Mouse (Mus musculus) heart, embryonic 13.5 days (tissue): ENCODE data around the gene Clmn. TPM values are rescaled to one million over a fixed set of nuclear protein-coding genes. Genes with fewer than 3 reads are reported as not detected.

ENCODE experiments used
- ATAC-seq: fragments of 200-750 bp; cut with Nextera tagmentation; 2 replicates; pipeline ENCODE4 v1.8.0; 2017; ENCODE audit warnings: moderate TSS enrichment; ENCODE audit not compliant: insufficient number of reproducible peaks, low FRiP score, low TSS enrichment; ENCODE audit errors: extremely low read depth
- H3K27ac ChIP-seq: fragments of 300-500 bp; sonication (generic); replicated peaks from 2 replicates; pipeline ENCODE4 v1.5.1; 2015; ENCODE audit warnings: moderate library complexity, mild to moderate bottlenecking, inconsistent platforms
- H3K27me3 ChIP-seq: fragments of 300-500 bp; sonication (generic); replicated peaks from 2 replicates; pipeline ENCODE4 v1.6.1; 2015; ENCODE audit warnings: mild to moderate bottlenecking, inconsistent platforms
- H3K36me3 ChIP-seq: fragments of 300-500 bp; sonication (generic); 2 replicates; pipeline ENCODE4 v1.6.1; 2015; ENCODE audit warnings: mild to moderate bottlenecking, inconsistent platforms
- H3K4me1 ChIP-seq: fragments of 300-500 bp; sonication (generic); 2 replicates; pipeline ENCODE4 v1.6.1; 2015; ENCODE audit warnings: inconsistent platforms
- H3K4me2 ChIP-seq: fragments of 300-500 bp; sonication (generic); 2 replicates; pipeline ENCODE4 v1.6.1; 2015; ENCODE audit warnings: inconsistent platforms, mild to moderate bottlenecking, moderate library complexity
- H3K4me3 ChIP-seq: fragments of 300-500 bp; sonication (generic); 2 replicates; pipeline ENCODE4 v1.5.1; 2015; ENCODE audit warnings: moderate library complexity, mild to moderate bottlenecking, inconsistent platforms
- H3K9ac ChIP-seq: fragments of 300-500 bp; sonication (generic); 2 replicates; pipeline ENCODE4 v1.6.1; 2015; ENCODE audit warnings: inconsistent platforms, mild to moderate bottlenecking, moderate library complexity
- H3K9me3 ChIP-seq: fragments of 300-500 bp; sonication (generic); 2 replicates; pipeline ENCODE4 v1.6.1; 2016; ENCODE audit warnings: inconsistent platforms
- WGBS: fragments of 180-500 bp; shearing (Covaris S2); methylation state at CpG from one replicate; pipeline ENCODE4 v1.1.7; 2015; ENCODE audit warnings: mixed read lengths; 5-methylcytosine and 5-hydroxymethylcytosine counted together
- polyA plus RNA-seq: library from polyadenylated mRNA; unstranded; fragments of >200 nt; fragmentation: Nextera tagmentation; extraction: Ambion mirVana; gene quantifications from 2 replicates; pipeline ENCODE4 v1.2.1, GENCODE M21; 2015

The Clmn gene
- polyA plus RNA-seq, 1 experiment from 2014 or later = 0.66 TPM

DNA sequence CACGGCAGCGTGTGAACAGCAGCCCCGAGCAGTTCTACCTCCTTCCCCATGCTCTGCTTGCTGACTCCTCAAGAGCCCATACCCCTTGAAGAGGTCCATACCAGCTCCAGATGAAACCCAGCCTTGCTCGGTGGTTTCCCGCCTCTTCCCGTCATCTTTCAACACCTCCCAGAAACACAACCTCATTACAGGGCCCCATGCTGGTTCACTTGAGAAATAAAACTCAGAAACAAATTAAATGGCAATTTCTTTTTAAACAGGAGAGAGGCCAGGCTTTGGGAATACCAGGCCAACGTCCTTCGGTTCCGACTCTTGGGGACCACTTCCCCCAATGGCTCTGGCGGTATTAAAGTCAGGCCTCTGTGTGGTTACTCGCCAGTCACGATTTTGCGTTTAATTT lies 51.1 kb downstream of the Clmn start:
- Histone ChIP-seq H3K9ac (no peak overlapping the region), H3K4me3 (no peak overlapping the region), H3K4me2 (no peak overlapping the region), H3K9me3 (no peaks in the 10 kb centered on the region), H3K27ac (no peak overlapping the region), H3K27me3 (no peaks in the 10 kb centered on the region), H3K4me1 (peaks cover 30% of the 10 kb centered on the region), H3K36me3 (no peaks in the 10 kb centered on the region)
- ATAC-seq = no peak
- 79% methylated on average over 13 of the region's 13 CpGs for WGBS

DNA sequence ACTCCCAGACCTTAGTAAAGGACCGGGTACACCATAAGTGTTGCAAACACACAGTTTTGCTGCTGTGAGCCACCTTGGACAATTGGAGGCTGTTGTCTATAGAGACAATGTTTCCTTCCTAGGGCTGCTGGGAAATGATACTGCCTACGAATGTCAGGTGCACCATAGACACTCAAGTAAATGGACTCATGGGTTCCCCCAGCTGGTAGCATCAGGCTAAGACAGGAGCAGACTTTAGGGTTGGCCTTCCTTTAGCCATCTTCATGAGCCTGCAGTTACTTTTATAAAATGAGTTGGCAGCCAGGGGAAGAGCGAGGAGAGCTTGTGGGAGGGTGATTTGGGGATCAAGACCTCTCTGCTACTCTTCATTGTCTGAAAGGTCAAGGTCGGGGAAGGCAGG lies 52.2 kb downstream of the Clmn start:
- H3K9ac ChIP-seq = no peak overlapping the region
- WGBS = 69% methylated on average over 4 of the region's 4 CpGs
- H3K4me3 ChIP-seq = no peak overlapping the region
- no peak for ATAC-seq
- no peak overlapping the region for H3K27ac ChIP-seq
- H3K36me3 ChIP-seq = no peaks in the 10 kb centered on the region
- peaks cover 29% of the 10 kb centered on the region for H3K4me1 ChIP-seq
- H3K27me3 ChIP-seq = no peaks in the 10 kb centered on the region
- H3K4me2 ChIP-seq = no peak overlapping the region
- no peaks in the 10 kb centered on the region for H3K9me3 ChIP-seq

DNA sequence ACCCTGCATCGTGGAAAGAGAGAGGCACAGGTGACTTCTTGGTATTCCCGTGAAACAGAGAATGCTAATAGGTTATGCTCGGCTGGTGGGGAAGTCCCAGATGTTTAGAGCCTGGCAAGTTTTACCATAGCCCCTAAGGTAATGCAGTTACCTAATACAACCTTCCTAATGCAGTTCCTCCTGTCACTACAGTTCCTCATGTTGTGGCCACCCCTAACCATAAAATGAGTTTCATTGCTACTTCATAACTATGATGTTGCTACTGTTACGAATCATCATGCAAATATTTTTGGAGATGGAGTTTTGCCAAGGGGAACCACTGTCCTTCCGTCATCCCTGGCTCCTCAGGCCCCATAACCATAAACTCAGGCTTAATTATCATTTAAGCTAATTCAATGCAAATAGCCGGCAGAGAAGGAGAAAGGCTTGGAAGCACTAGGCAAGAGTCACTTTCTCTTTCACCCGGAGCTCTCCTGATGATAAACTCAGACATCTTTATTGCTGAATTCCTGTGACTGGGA lies 53.9 kb downstream of the Clmn start:
- ATAC-seq = no peak
- no peak overlapping the region for H3K4me2 ChIP-seq
- 62% methylated on average over 7 of the region's 7 CpGs for WGBS
- H3K9me3 ChIP-seq = no peaks in the 10 kb centered on the region
- no peak overlapping the region for H3K9ac ChIP-seq
- H3K27me3 ChIP-seq = no peaks in the 10 kb centered on the region
- H3K4me1 ChIP-seq = peaks cover 15% of the 10 kb centered on the region
- H3K36me3 ChIP-seq = no peaks in the 10 kb centered on the region
- no peak overlapping the region for H3K27ac ChIP-seq
- no peak overlapping the region for H3K4me3 ChIP-seq

DNA sequence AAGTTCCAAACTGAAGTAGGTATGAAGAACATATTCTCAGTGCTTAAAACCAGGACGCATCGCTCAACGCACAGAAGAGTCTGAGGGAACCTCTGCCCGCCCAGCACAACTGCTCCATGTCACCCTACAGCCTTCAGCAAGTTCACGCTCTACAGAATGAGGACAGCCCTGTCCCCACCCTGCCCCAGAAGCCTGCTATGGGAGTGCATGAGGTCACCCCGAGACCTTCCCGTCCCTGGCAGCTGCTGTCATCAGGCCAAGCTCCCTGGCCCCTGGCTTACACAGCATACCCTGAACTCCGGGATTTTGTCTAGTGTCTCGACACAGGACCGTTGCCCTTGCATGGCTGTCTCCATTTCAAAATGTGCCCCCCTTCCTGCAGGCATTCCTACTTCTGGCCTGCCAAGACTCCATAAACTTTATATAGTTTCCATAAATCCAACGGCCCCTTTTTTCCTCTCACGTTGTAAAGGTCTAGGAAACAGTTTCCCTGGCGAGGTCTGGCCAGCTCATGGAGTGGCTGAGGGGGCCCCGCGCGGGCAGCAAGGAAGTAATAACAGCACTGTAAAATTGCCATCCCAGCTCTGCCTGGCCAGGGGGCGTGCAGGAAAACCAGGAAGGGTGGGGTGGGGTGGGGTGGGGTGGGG lies 56.3 kb downstream of the Clmn start:
- Histone ChIP-seq H3K4me2 (peak overlapping the region; percentile 32), H3K4me1 (peaks cover 15% of the 10 kb centered on the region), H3K9ac (peak overlapping the region; percentile 28; the same call in 1 of the 2 replicates), H3K27me3 (no peaks in the 10 kb centered on the region), H3K27ac (no peak overlapping the region), H3K36me3 (no peaks in the 10 kb centered on the region), H3K4me3 (no peak overlapping the region), H3K9me3 (no peaks in the 10 kb centered on the region)
- ATAC-seq = no peak; the same call in 1 of the 2 replicates
- WGBS = 49% methylated on average over 17 of the region's 17 CpGs

DNA sequence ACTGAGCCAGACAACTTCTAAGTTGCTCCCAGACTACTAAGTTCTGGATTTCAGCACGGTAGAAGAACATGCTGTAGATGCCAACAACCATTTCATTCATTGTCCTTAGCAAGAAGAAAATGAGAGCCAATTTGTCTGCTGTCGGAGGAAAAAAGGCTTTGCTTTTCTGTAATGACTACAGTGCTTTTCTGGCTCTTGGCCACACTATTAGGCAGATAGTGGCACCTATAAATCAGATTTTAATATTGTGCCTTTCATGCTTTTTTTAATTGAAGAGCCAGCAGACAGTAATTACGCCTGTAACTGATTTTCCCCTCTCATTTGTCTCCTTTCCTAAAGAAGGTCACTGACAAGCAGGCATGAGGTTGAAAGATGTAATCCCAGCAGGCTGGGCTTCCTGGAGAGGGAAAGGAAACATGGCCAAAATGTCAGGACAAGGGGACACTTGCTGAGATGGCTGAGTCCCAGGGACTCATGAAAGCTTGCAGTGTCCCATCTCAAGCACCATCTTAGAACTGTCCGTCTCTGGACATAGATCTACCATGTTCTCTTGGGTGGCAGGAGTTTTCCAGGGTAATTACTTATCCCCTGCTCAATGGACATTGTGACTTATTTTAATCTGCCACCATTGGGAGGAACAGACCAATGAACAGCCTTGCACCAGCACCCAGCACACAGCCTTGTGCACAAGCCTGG lies 58.0 kb downstream of the Clmn start:
- no peak for ATAC-seq
- H3K4me1 ChIP-seq = peaks cover 15% of the 10 kb centered on the region
- no peak overlapping the region for H3K9ac ChIP-seq
- WGBS = 75% methylated on average over 4 of the region's 4 CpGs
- H3K27ac ChIP-seq = no peak overlapping the region
- H3K4me3 ChIP-seq = no peak overlapping the region
- no peaks in the 10 kb centered on the region for H3K36me3 ChIP-seq
- no peak overlapping the region for H3K4me2 ChIP-seq
- H3K9me3 ChIP-seq = no peaks in the 10 kb centered on the region
- peaks cover 4% of the 10 kb centered on the region; the same call in 1 of the 2 replicates for H3K27me3 ChIP-seq

DNA sequence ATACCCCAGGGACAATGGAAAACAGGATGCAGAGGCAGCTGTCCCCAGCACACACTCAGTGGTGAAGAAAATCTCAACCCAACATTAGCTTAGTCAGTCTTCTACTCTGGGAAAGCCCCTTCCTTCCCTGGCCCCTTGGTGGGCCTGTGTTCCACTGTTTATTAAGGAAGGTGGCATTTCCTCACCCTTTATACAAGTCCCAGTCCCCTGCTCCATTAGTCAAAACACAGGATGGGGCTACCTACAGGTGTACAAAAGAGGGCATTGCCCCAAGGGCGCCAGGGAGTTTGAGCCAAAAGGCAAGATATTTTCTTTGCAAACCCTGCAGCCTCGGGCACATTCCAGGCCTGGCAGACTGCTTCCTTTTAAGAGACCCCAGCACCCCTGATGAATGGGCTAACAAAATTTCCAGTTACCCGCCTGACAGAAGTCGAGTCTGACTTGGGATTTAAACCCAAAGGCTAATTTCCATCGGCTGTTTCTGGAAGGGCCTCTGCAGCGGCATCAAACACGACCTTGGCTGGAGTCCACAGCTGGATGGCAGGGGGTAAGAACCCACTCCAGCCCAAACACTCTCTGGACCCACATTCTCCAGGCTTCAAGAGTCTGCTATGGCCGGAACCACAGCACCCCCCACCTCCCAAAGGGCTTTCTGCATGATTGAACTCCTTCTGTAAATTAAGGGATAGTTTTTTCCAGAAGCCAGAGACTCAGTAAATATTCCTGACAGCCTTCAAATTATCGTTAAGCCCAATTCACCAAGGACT lies 63.2 kb downstream of the Clmn start:
- no peak for ATAC-seq
- Histone ChIP-seq H3K27ac (no peak overlapping the region), H3K27me3 (peaks cover 4% of the 10 kb centered on the region; the same call in 1 of the 2 replicates), H3K4me3 (no peak overlapping the region), H3K9ac (no peak overlapping the region), H3K36me3 (peaks cover 15% of the 10 kb centered on the region), H3K4me1 (no peaks in the 10 kb centered on the region), H3K9me3 (peaks cover 20% of the 10 kb centered on the region), H3K4me2 (no peak overlapping the region)
- 66% methylated on average over 9 of the region's 9 CpGs for WGBS

DNA sequence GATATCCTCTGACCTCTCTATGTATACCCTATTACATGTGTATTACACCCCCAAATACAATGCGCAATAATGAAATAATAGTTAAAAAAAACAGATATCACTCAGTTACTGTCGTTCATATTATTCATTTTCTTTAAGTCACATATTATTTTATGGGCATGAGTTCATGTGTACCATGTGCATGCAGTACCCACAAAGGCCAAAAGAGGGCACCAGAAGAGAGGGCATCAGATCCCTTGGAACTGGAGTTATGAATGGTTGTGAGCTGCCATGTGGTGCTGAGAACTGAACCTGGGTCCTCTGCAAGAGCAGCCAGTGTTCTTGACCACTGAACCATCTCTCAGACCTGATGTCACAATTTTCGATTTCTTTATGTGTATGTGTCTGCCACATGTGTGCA lies 65.5 kb downstream of the Clmn start:
- Histone ChIP-seq H3K4me3 (no peak overlapping the region), H3K27ac (no peak overlapping the region), H3K9me3 (peaks cover 20% of the 10 kb centered on the region), H3K4me1 (no peaks in the 10 kb centered on the region), H3K36me3 (peaks cover 15% of the 10 kb centered on the region), H3K9ac (no peak overlapping the region), H3K27me3 (peaks cover 11% of the 10 kb centered on the region; the same call in 1 of the 2 replicates), H3K4me2 (no peak overlapping the region)
- WGBS = 82% methylated on average over 3 of the region's 3 CpGs
- no peak for ATAC-seq

DNA sequence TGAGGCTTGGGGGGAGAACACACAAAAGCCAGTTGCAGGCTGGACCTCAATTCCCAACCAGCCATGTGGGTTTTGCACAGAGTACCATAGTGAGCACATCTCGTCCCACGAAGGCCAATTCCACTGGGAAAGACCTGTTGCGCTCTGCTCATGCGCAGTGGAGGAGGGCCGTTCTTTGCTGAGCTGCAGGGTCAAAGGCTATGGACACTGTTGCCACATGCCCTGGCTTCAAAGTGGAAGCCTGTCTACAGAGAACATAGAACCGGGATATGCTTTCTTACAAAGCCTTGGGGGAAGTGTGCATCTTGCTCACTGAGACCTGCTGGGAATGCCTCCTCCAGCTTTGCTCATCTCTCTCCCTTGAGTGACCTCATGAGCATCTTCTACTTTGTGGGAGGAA lies 67.0 kb downstream of the Clmn start:
- peaks cover 20% of the 10 kb centered on the region for H3K9me3 ChIP-seq
- no peak overlapping the region for H3K27ac ChIP-seq
- H3K4me2 ChIP-seq = no peak overlapping the region
- peaks cover 7% of the 10 kb centered on the region; the same call in 1 of the 2 replicates for H3K27me3 ChIP-seq
- no peak for ATAC-seq
- H3K36me3 ChIP-seq = peaks cover 15% of the 10 kb centered on the region
- 89% methylated on average over 6 of the region's 6 CpGs for WGBS
- H3K4me1 ChIP-seq = 0 out of 2 replicates have a peak, but pooled peaks cover 4% of the 10 kb centered on the region
- H3K9ac ChIP-seq = no peak overlapping the region
- H3K4me3 ChIP-seq = no peak overlapping the region

DNA sequence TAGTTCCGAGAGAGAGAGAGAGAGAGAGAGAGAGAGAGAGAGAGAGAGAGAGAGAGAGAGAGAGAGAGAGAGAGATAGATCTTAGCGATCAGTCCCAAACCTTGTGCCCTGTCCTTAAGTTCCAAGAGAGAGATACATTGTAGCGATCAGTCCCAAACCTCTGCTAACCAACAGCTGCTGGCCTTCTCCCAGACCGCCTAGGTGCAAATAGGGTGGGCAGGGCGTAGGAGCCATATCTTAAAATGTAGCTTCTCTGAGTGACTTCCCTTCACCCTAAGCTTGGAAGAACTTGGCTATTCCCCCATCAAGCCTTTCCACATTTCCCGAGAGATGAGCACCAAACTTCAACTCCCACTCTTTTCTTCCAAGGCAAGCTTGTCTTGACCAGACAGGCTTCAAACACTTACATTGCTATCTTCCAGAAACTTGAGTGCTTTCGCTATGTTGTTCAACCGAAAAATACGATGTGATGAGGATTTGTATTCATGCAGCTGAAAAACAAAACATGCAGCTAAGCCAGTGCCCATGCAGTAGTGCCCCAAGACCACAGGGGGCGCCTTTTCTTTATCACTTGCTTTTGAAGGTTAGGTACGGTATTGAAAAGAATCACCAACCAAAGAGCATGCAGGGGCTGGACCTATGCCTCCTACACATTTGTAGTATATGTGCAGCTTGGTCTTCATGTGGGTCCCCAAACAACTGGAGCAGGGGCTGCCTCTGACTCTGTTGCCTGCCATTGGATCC lies 68.1 kb downstream of the Clmn start:
- Histone ChIP-seq H3K9ac (no peak overlapping the region), H3K27me3 (peaks cover 6% of the 10 kb centered on the region; the same call in 1 of the 2 replicates), H3K4me2 (no peak overlapping the region), H3K9me3 (peaks cover 20% of the 10 kb centered on the region), H3K27ac (no peak overlapping the region), H3K36me3 (peaks cover 15% of the 10 kb centered on the region), H3K4me3 (no peak overlapping the region), H3K4me1 (0 out of 2 replicates have a peak, but pooled peaks cover 4% of the 10 kb centered on the region)
- no peak for ATAC-seq
- 76% methylated on average over 11 of the region's 11 CpGs for WGBS

DNA sequence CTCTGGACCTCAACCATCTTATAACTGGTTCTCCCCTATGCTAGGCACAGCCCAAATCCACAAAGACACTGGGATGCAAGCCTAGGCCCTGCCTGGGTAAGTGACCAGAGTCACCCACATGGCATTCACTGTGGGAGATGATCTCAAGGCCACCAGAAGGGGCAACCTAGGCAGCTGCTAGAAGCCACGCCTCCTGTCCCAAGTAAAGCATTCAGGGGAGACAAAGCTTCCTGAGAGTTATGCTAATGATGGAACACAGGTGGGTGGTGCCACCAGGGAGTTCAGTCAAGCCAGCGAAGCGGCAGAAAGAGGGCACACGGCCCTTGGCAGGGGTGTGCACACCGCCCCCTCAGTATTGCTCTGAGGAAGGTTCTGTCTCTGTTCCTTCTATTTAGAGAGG lies 69.9 kb downstream of the Clmn start:
- Histone ChIP-seq H3K9me3 (peaks cover 20% of the 10 kb centered on the region), H3K27ac (no peak overlapping the region), H3K4me2 (no peak overlapping the region), H3K36me3 (peaks cover 14% of the 10 kb centered on the region), H3K27me3 (peaks cover 6% of the 10 kb centered on the region; the same call in 1 of the 2 replicates), H3K9ac (no peak overlapping the region), H3K4me3 (no peak overlapping the region), H3K4me1 (0 out of 2 replicates have a peak, but pooled peaks cover 4% of the 10 kb centered on the region)
- WGBS = 60% methylated on average over 5 of the region's 5 CpGs
- ATAC-seq = no peak
